Mouse (Mus musculus) ES-E14 (cell line): ENCODE measurements around the gene Zbtb34.

Source experiments
- CHD2 ChIP-seq: IDR thresholded peaks from 2 replicates; pipeline ENCODE4 v1.6.1; 2014; ENCODE audit warnings: mild to moderate bottlenecking, low read depth, low read length, inconsistent platforms
- ZC3H11A ChIP-seq: IDR thresholded peaks from 2 replicates; pipeline ENCODE4 v1.6.1; 2012; ENCODE audit warnings: low read depth, mild to moderate bottlenecking, inconsistent platforms, low read length, borderline replicate concordance

DNA sequence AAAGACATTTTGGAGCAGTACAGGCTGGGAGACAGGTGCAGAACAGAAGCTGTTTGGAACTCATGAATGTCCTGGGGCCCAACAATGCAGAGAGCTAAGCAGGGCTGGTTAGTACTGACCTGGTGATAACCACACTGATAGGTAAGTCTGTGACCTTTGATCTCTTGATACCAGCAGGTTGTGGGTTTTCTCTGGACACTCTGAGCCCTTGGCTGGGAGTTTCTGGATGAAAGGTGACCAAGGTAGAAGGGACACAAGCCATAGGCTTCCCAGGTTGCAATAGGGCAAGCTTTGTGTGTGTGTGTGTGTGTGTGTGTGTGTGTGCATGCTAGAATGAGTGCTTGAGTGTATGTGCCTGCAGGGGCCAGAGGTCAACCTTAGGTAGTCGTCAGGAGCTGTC lies 15.7 kb upstream of the Zbtb34 start:
- no peak for TF ChIP-seq ZC3H11A
- TF ChIP-seq CHD2, result no peak
